Mouse (Mus musculus): ENCODE data around the gene Neurl3. TPM values are rescaled to one million over a fixed set of nuclear protein-coding genes. Genes with fewer than 3 reads are reported as not detected.
A peak's percentile ranks its signal among the peaks of the same experiment; 100 is the strongest.

The Neurl3 gene
- polyA plus RNA-seq, 1 experiment from 2014 or later: 4.4 TPM

- TF ChIP-seq EP300 (IDR thresholded peaks at IDR 0.05; ENCODE audit: low read depth) (no peak), CTCF (IDR thresholded peaks at IDR 0.05; ENCODE audit: low read depth) (no peak)
- DNase-seq (no peak), ATAC-seq (no peak)
- H3K27ac ChIP-seq (ENCODE audit: low read depth): 0 out of 2 replicates have a peak overlapping the region, but pooled peaks have one; percentile 86
- WGBS (ENCODE audit: insufficient replicate concordance): 84% methylated on average over 4 of the region's 4 CpGs
- H3K4me3 ChIP-seq (ENCODE audit: low read depth, low read length): peak overlapping the region; percentile 90; the same call in 1 of the 2 replicates
- H3K9ac ChIP-seq (replicated peaks): no peak overlapping the region
- H3K36me3 ChIP-seq (replicated peaks; ENCODE audit: insufficient read depth, low read length): no peaks in the 10 kb centered on the region
- no peaks in the 10 kb centered on the region for H3K27me3 ChIP-seq (ENCODE audit: insufficient read depth, low read length)
- H3K9me3 ChIP-seq (ENCODE audit: low read length): no peaks in the 10 kb centered on the region
- H3K4me2 ChIP-seq (ENCODE audit: low read depth, low read length): peak overlapping the region; percentile 93
- peaks cover 24% of the 10 kb centered on the region for H3K4me1 ChIP-seq (ENCODE audit: insufficient read depth)
Observed at GRCm38 (mm10) chr1:36244828-36245215, 29.7 kb downstream of the Neurl3 start.

- Histone ChIP-seq H3K36me3 (replicated peaks; ENCODE audit: insufficient read depth, low read length) (no peaks in the 10 kb centered on the region), H3K27ac (ENCODE audit: low read depth) (peak within 1 kb of the TSS; percentile 86), H3K4me3 (ENCODE audit: low read depth, low read length) (peak within 1 kb of the TSS; percentile 90), H3K4me2 (ENCODE audit: low read depth, low read length) (peak within 1 kb of the TSS; percentile 93), H3K27me3 (ENCODE audit: insufficient read depth, low read length) (no peaks in the 10 kb centered on the region), H3K4me1 (ENCODE audit: insufficient read depth) (peaks cover 26% of the 10 kb centered on the region), H3K9me3 (ENCODE audit: low read length) (no peaks in the 10 kb centered on the region), H3K9ac (replicated peaks) (peak within 1 kb of the TSS; percentile 85)
- ATAC-seq (peak; percentile 98), DNase-seq (peak; percentile 96)
- TF ChIP-seq EP300 (IDR thresholded peaks at IDR 0.05; ENCODE audit: low read depth) (peak; percentile 50; the same call in 1 of the 2 replicates), CTCF (IDR thresholded peaks at IDR 0.05; ENCODE audit: low read depth) (no peak)
- under 1% methylated on average over 48 of the region's 49 CpGs for WGBS (ENCODE audit: insufficient replicate concordance)
Observed at GRCm38 (mm10) chr1:36244058-36244827, 30.2 kb downstream of the Neurl3 start, which contains the start of gene Uggt1. Gene Uggt1, minus strand, starts transcription at chr1:36244720.

- no peak for TF ChIP-seq EP300 (IDR thresholded peaks at IDR 0.05; ENCODE audit: low read depth)
- TF ChIP-seq CTCF (IDR thresholded peaks at IDR 0.05; ENCODE audit: low read depth): no peak
- H3K9ac ChIP-seq (replicated peaks): peak overlapping the region; percentile 85
- no peaks in the 10 kb centered on the region for H3K36me3 ChIP-seq (replicated peaks; ENCODE audit: insufficient read depth, low read length)
- 2% methylated on average over 21 of the region's 21 CpGs for WGBS (ENCODE audit: insufficient replicate concordance)
- ATAC-seq: peak; percentile 47
- peak overlapping the region; percentile 86 for H3K27ac ChIP-seq (ENCODE audit: low read depth)
- peak overlapping the region; percentile 90 for H3K4me3 ChIP-seq (ENCODE audit: low read depth, low read length)
- peak overlapping the region; percentile 93 for H3K4me2 ChIP-seq (ENCODE audit: low read depth, low read length)
- no peaks in the 10 kb centered on the region for H3K27me3 ChIP-seq (ENCODE audit: insufficient read depth, low read length)
- no peak for DNase-seq
- H3K9me3 ChIP-seq (ENCODE audit: low read length): no peaks in the 10 kb centered on the region
- H3K4me1 ChIP-seq (ENCODE audit: insufficient read depth): peaks cover 26% of the 10 kb centered on the region
Observed at GRCm38 (mm10) chr1:36243447-36244057, 30.9 kb downstream of the Neurl3 start.

GRCm38 (mm10) chr1:36241903-36242429 lies 32.5 kb downstream of the Neurl3 start:
- H3K4me1 ChIP-seq (ENCODE audit: insufficient read depth): peaks cover 26% of the 10 kb centered on the region
- TF ChIP-seq CTCF (IDR thresholded peaks at IDR 0.05; ENCODE audit: low read depth) (no peak), EP300 (IDR thresholded peaks at IDR 0.05; ENCODE audit: low read depth) (no peak)
- 86% methylated on average over 15 of the region's 15 CpGs for WGBS (ENCODE audit: insufficient replicate concordance)
- DNase-seq (no peak), ATAC-seq (no peak)
- H3K27ac ChIP-seq (ENCODE audit: low read depth): no peak overlapping the region
- peak overlapping the region; percentile 93; the same call in 1 of the 2 replicates for H3K4me2 ChIP-seq (ENCODE audit: low read depth, low read length)
- no peak overlapping the region for H3K9ac ChIP-seq (replicated peaks)
- no peaks in the 10 kb centered on the region for H3K9me3 ChIP-seq (ENCODE audit: low read length)
- no peaks in the 10 kb centered on the region for H3K27me3 ChIP-seq (ENCODE audit: insufficient read depth, low read length)
- no peaks in the 10 kb centered on the region for H3K36me3 ChIP-seq (replicated peaks; ENCODE audit: insufficient read depth, low read length)
- H3K4me3 ChIP-seq (ENCODE audit: low read depth, low read length): no peak overlapping the region

- TF ChIP-seq CTCF (IDR thresholded peaks at IDR 0.05; ENCODE audit: low read depth): no peak
- H3K9ac ChIP-seq (replicated peaks): no peak overlapping the region
- no peaks in the 10 kb centered on the region for H3K27me3 ChIP-seq (ENCODE audit: insufficient read depth, low read length)
- WGBS (ENCODE audit: insufficient replicate concordance): 68% methylated on average over 6 of the region's 6 CpGs
- no peak overlapping the region for H3K27ac ChIP-seq (ENCODE audit: low read depth)
- ATAC-seq: no peak
- H3K9me3 ChIP-seq (ENCODE audit: low read length): no peaks in the 10 kb centered on the region
- no peak overlapping the region for H3K4me2 ChIP-seq (ENCODE audit: low read depth, low read length)
- no peak overlapping the region for H3K4me3 ChIP-seq (ENCODE audit: low read depth, low read length)
- H3K4me1 ChIP-seq (ENCODE audit: insufficient read depth): peaks cover 26% of the 10 kb centered on the region
- DNase-seq: no peak
- no peaks in the 10 kb centered on the region for H3K36me3 ChIP-seq (replicated peaks; ENCODE audit: insufficient read depth, low read length)
Observed at GRCm38 (mm10) chr1:36240176-36240575, 34.3 kb downstream of the Neurl3 start.

GRCm38 (mm10) chr1:36239396-36239795 lies 35.1 kb downstream of the Neurl3 start:
- no peak for ATAC-seq
- WGBS (ENCODE audit: insufficient replicate concordance): 79% methylated on average over 10 of the region's 10 CpGs
- no peak overlapping the region for H3K9ac ChIP-seq (replicated peaks)
- H3K4me2 ChIP-seq (ENCODE audit: low read depth, low read length): no peak overlapping the region
- no peak overlapping the region for H3K4me3 ChIP-seq (ENCODE audit: low read depth, low read length)
- H3K9me3 ChIP-seq (ENCODE audit: low read length): no peaks in the 10 kb centered on the region
- no peak for TF ChIP-seq CTCF (IDR thresholded peaks at IDR 0.05; ENCODE audit: low read depth)
- peaks cover 6% of the 10 kb centered on the region for H3K36me3 ChIP-seq (replicated peaks; ENCODE audit: insufficient read depth, low read length)
- no peak for DNase-seq
- H3K4me1 ChIP-seq (ENCODE audit: insufficient read depth): peaks cover 22% of the 10 kb centered on the region
- H3K27me3 ChIP-seq (ENCODE audit: insufficient read depth, low read length): no peaks in the 10 kb centered on the region
- H3K27ac ChIP-seq (ENCODE audit: low read depth): no peak overlapping the region

Data from liver, postnatal 0 days (tissue).